Mouse (Mus musculus): ENCODE measurements around the gene Gm49601. TPM values are rescaled to one million over a fixed set of nuclear protein-coding genes. Genes with fewer than 3 reads are reported as not detected.

Gene Gm49601
- total and polyA plus RNA-seq, 3 experiments = 1.4 TPM; not detected in 2

GRCm38 (mm10) chr16:18638396-18638795 lies 12.2 kb upstream of the Gm49601 start:
- no peak overlapping the region for H3K9ac ChIP-seq (ENCODE audit: insufficient read depth, low read depth)
- dilution Hi-C loops (cut with MboI; ENCODE audit: extremely low pct_ligation_motif_present, extremely low pct_unique_long_range_greater_than_20kb, low sequenced_read_pairs) (no loop called here), in situ Hi-C loops (cut with MboI; ENCODE audit: low pct_ligation_motif_present, low pct_unique_long_range_greater_than_20kb, low sequenced_read_pairs) (loop anchor here (5.0 kb wide), 1 partner anchor 39 kb away; no protein-coding TSS in a partner anchor)
- H3K9me3 ChIP-seq (replicated peaks; ENCODE audit: low read length) = peaks cover 2% of the 10 kb centered on the region
- DNase-seq (ENCODE audit: extremely low read depth) = no peak
- H3K4me3 ChIP-seq (replicated peaks in 1 of 3; ENCODE audit: low read depth in 2 of 3, low read length in 2 of 3, poor library complexity in 1 of 3) = no peak overlapping the region
- H3K79me2 ChIP-seq (replicated peaks; ENCODE audit: control insufficient read depth, extremely low read depth, insufficient read depth, poor library complexity, severe bottlenecking) = no peaks in the 10 kb centered on the region
- H3K36me3 ChIP-seq (replicated peaks in 1 of 2; ENCODE audit: control insufficient read depth in 1 of 2, insufficient read depth in 1 of 2, low read length in 1 of 2) = no peaks in the 10 kb centered on the region
- H3K4me2 ChIP-seq (ENCODE audit: insufficient read depth, low read depth, poor library complexity, severe bottlenecking) = no peak overlapping the region
- no peak overlapping the region for H3K27ac ChIP-seq (ENCODE audit: insufficient read depth, low read depth)
- no peaks in the 10 kb centered on the region for H3K4me1 ChIP-seq (ENCODE audit: control insufficient read depth in 1 of 2, insufficient read depth in 2 of 2)
- TF ChIP-seq UBTF (IDR thresholded peaks at IDR 0.05; ENCODE audit: low read depth, low read length) = no peak
- TF ChIP-seq BHLHE40 (IDR thresholded peaks at IDR 0.05; ENCODE audit: low read depth, low read length) = no peak
- TF ChIP-seq CHD2 (IDR thresholded peaks at IDR 0.05; ENCODE audit: low read length) = no peak
- TF ChIP-seq SIN3A (IDR thresholded peaks at IDR 0.05; ENCODE audit: low read length) = no peak
- no peak for TF ChIP-seq ZMIZ1 (IDR thresholded peaks at IDR 0.05; ENCODE audit: low read depth, low read length)
- no peak for TF ChIP-seq RCOR1 (conservative IDR thresholded peaks at IDR 0.05; ENCODE audit: low read depth, low read length)
- no peak for TF ChIP-seq NRF1 (IDR thresholded peaks at IDR 0.05; ENCODE audit: low read depth, low read length)
- TF ChIP-seq EP300 (IDR thresholded peaks at IDR 0.05; ENCODE audit: low read length) = no peak
- TF ChIP-seq GABPA (IDR thresholded peaks at IDR 0.05; ENCODE audit: insufficient replicate concordance, low read depth, low read length) = no peak
- TF ChIP-seq CHD1 (IDR thresholded peaks at IDR 0.05; ENCODE audit: low read depth, low read length) = no peak
- TF ChIP-seq PAX5 (IDR thresholded peaks at IDR 0.05; ENCODE audit: low read length) = no peak
- no peak for TF ChIP-seq RAD21 (IDR thresholded peaks at IDR 0.05; ENCODE audit: low read depth, low read length)
- no peak for TF ChIP-seq MAZ (IDR thresholded peaks at IDR 0.05; ENCODE audit: low read depth, low read length)
- no peak for TF ChIP-seq HCFC1 (IDR thresholded peaks at IDR 0.05; ENCODE audit: low read depth, low read length)
- no peak for TF ChIP-seq ETS1 (conservative IDR thresholded peaks at IDR 0.05; ENCODE audit: low read depth, low read length)
- H3K27me3 ChIP-seq (replicated peaks) = peaks cover 71% of the 10 kb centered on the region

GRCm38 (mm10) chr16:18636804-18637203 lies 10.6 kb upstream of the Gm49601 start:
- H3K36me3 ChIP-seq (replicated peaks in 1 of 2; ENCODE audit: control insufficient read depth in 1 of 2, insufficient read depth in 1 of 2, low read length in 1 of 2) = no peaks in the 10 kb centered on the region
- no peak for TF ChIP-seq JUND (conservative IDR thresholded peaks at IDR 0.05; ENCODE audit: low read depth, low read length)
- TF ChIP-seq MYC (IDR thresholded peaks at IDR 0.05; ENCODE audit: low read depth, low read length) = no peak
- no peak for TF ChIP-seq IRF4 (IDR thresholded peaks at IDR 0.05; ENCODE audit: low read depth, low read length)
- TF ChIP-seq E2F4 (IDR thresholded peaks at IDR 0.05; ENCODE audit: insufficient replicate concordance, low read depth, low read length) = no peak
- no peak for TF ChIP-seq USF1 (IDR thresholded peaks at IDR 0.05; ENCODE audit: low read depth, low read length)
- TF ChIP-seq UBTF (IDR thresholded peaks at IDR 0.05; ENCODE audit: low read depth, low read length) = no peak
- no peak for TF ChIP-seq NRF1 (IDR thresholded peaks at IDR 0.05; ENCODE audit: low read depth, low read length)
- TF ChIP-seq RCOR1 (conservative IDR thresholded peaks at IDR 0.05; ENCODE audit: low read depth, low read length) = no peak
- TF ChIP-seq ELF1 (IDR thresholded peaks at IDR 0.05; ENCODE audit: low read depth, low read length) = no peak
- TF ChIP-seq SIN3A (IDR thresholded peaks at IDR 0.05; ENCODE audit: low read length) = no peak
- no peak for TF ChIP-seq TCF12 (IDR thresholded peaks at IDR 0.05; ENCODE audit: low read depth, low read length)
- TF ChIP-seq TBP (conservative IDR thresholded peaks at IDR 0.05; ENCODE audit: low read depth, low read length) = no peak
- no peak for TF ChIP-seq PAX5 (IDR thresholded peaks at IDR 0.05; ENCODE audit: low read length)
- TF ChIP-seq CHD2 (IDR thresholded peaks at IDR 0.05; ENCODE audit: low read length) = no peak
- no peak for TF ChIP-seq ZC3H11A (IDR thresholded peaks at IDR 0.05; ENCODE audit: low read depth, low read length)
- TF ChIP-seq BHLHE40 (IDR thresholded peaks at IDR 0.05; ENCODE audit: low read depth, low read length) = no peak
- no peak for TF ChIP-seq MAFK (IDR thresholded peaks at IDR 0.05; ENCODE audit: insufficient replicate concordance, low read length)
- DNase-seq (ENCODE audit: extremely low read depth) = no peak
- H3K4me1 ChIP-seq (ENCODE audit: control insufficient read depth in 1 of 2, insufficient read depth in 2 of 2) = no peaks in the 10 kb centered on the region
- no peaks in the 10 kb centered on the region for H3K79me2 ChIP-seq (replicated peaks; ENCODE audit: control insufficient read depth, extremely low read depth, insufficient read depth, poor library complexity, severe bottlenecking)
- H3K27me3 ChIP-seq (replicated peaks) = peaks cover 73% of the 10 kb centered on the region
- in situ Hi-C loops (cut with MboI; ENCODE audit: low pct_ligation_motif_present, low pct_unique_long_range_greater_than_20kb, low sequenced_read_pairs) = loop anchor here (5.0 kb wide), 1 partner anchor 40 kb away; no protein-coding TSS in a partner anchor
- H3K27ac ChIP-seq (ENCODE audit: insufficient read depth, low read depth) = no peak overlapping the region
- no peak overlapping the region for H3K9ac ChIP-seq (ENCODE audit: insufficient read depth, low read depth)
- no peak overlapping the region for H3K4me3 ChIP-seq (replicated peaks in 1 of 3; ENCODE audit: low read depth in 2 of 3, low read length in 2 of 3, poor library complexity in 1 of 3)
- peaks cover 2% of the 10 kb centered on the region for H3K9me3 ChIP-seq (replicated peaks; ENCODE audit: low read length)
- dilution Hi-C loops (cut with MboI; ENCODE audit: extremely low pct_ligation_motif_present, extremely low pct_unique_long_range_greater_than_20kb, low sequenced_read_pairs) = no loop called here
- H3K4me2 ChIP-seq (ENCODE audit: insufficient read depth, low read depth, poor library complexity, severe bottlenecking) = no peak overlapping the region

Measured in CH12.LX (cell line).